Mouse (Mus musculus): Measurements from ENCODE around the gene Wnt3a.
A peak's percentile ranks its signal among the peaks of the same experiment; 100 is the strongest.
"Not testable (repeated sequence)": the region's sequence is repeated elsewhere in the genome, so short reads cannot be mapped to it uniquely, and the experiment has no call there.

Wnt3a gene

GRCm38 (mm10) chr11:59307422-59308163 is 17.0 kb upstream of the Wnt3a start:
- DNase-seq (ENCODE audit: low spot score in 2 of 2), result peak in 1 of 2 experiments; percentile 72

DNA sequence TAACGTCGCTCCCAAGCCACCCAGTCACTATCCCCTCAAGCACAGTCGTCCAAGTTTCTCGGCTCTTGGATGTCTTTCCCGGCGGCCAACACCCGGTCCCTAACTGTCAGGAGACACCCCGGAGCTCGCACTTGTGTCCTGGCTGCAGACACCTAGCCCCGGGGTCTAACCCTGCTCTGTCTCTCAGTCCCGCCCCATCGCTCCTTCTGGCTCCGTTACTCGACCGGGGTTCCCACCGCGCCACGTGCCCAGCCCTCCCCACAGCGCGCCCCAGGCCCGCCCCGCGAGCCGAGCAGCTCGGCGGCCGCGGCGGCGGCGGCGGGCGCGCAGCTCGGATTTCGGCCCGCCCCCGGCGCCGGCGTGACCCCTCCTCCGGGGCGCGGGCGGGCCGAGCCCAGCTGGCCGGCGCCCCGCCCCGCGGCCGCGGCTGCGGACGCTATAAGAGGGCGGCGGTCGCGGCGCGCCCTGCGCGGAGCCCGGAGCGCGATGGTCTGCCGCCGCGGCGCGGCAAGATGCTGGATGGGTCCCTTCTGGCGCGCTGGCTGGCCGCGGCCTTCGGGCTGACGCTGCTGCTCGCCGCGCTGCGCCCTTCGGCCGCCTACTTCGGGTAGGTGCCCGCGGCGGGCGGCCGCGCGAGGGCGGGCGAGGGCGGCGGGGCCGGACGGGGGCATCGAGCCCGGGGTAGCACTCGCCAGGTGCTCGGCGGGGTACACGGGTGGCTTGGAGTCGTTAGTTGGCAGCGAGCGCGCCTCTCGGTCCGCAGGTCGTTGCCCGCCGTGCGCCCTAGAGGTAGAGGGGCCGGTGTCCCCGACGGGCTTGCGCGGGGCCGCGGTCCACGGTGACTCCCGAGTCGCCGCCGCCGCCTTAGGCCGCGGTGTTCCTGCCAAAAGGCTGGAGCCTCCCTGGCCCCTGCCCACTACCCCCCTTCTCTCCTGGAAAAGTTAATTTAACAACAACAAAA is 16.2 kb upstream of the Wnt3a start, which contains the start of gene Wnt9a:
Gene Wnt9a, plus strand, starts transcription at position 468 of the 961 bp plus-strand sequence.
- DNase-seq (ENCODE audit: low spot score in 2 of 2), result no peak

DNA sequence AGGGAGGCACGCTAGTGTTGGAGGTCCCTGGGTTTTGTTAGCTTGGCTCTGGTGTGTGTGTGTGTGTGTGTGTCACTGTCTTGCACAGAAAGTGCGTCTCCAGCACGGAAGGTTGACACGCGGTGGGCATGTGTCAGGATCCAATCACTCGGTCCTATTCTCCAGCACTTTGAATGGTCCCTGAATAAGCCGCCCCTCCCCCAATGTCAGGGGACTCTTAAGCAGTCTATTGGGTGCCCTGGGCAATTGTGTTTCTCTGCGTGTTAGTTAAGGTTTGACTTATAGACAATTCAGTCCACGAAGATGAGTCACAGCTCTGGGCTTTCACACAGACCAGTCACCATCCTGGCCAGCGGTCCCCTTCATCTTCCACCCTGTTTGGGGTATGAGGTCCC is 15.3 kb upstream of the Wnt3a start:
- DNase-seq (ENCODE audit: low spot score in 2 of 2), result no peak

DNA sequence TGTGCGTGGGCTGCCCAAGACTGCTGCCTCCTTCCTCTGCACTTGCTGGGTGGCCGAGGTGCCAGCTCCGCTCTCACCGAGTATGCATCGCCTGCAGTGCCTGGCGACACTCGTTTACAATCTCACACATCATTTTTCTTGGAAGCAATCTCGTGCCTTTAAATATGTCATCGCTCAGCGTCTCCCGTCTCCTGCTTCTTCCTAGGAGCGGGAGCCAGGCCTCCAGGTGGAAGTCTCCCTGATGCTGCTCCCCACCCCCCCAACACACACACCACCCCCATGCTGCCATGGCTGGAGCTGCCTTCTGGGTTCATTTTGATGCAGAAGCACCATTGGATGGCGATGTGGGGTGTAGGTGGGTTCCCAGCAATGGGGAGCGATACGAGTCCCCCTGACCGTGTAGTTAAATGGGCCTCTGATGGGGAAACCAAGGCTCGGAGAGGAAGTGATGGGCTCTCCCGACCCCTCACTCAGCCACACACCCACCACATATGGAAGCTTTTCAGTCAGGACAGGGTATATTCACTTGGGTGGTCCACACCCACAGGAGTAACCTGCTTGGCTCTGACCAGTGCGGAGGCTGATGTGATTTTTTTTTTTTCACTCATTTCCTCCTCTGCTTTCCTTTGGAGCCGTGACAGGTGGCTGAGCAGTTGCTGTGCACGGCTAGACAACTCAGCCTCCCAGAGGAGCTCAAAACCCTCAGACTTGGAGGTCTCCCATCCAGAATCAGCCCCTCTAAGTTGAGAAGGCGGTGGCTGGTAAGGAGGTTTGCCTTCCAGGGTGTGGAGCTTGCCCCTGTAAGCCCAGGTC is 14.7 kb upstream of the Wnt3a start:
- DNase-seq (ENCODE audit: low spot score in 2 of 2), result no peak

- peak; percentile 82 to 87 for DNase-seq (ENCODE audit: low spot score in 2 of 2)
Measured at GRCm38 (mm10) chr11:59302700-59303569, 12.4 kb upstream of the Wnt3a start.

GRCm38 (mm10) chr11:59301053-59301452 is 10.5 kb upstream of the Wnt3a start:
- not testable (repeated sequence) for DNase-seq (ENCODE audit: low spot score in 2 of 2)

- peak in 1 of 2 experiments; percentile 25 for DNase-seq (ENCODE audit: low spot score in 2 of 2)
Measured at GRCm38 (mm10) chr11:59300185-59300584, 9.6 kb upstream of the Wnt3a start.

DNA sequence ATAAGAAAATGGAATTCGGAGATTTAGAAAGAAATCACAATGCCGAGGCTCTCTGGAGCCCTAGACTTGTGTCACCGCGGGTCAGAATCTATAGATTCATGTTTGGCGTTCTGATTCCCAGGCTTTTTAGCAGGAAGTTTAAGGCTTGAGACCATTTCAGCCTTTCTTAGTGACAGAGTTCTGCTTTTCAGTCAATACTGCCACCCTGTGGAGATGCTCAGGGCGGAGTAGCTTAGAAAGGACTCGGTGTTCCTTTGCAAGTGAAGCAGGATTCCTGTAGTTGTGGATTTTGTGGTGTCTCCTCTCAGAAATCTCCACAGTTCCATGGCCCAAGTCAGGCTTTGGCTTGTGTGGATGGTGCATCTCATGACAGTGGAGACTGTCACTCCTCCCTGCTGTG is 7.4 kb upstream of the Wnt3a start:
- DNase-seq (ENCODE audit: low spot score in 2 of 2), result peak; percentile 35 to 65

- DNase-seq (ENCODE audit: low spot score in 2 of 2), result peak in 1 of 2 experiments; percentile 20
Measured at GRCm38 (mm10) chr11:59293616-59294015, 3.1 kb upstream of the Wnt3a start.

- no peak for DNase-seq (ENCODE audit: low spot score in 2 of 2)
Measured at GRCm38 (mm10) chr11:59289706-59290105, 846 bp downstream of the Wnt3a start.

DNA sequence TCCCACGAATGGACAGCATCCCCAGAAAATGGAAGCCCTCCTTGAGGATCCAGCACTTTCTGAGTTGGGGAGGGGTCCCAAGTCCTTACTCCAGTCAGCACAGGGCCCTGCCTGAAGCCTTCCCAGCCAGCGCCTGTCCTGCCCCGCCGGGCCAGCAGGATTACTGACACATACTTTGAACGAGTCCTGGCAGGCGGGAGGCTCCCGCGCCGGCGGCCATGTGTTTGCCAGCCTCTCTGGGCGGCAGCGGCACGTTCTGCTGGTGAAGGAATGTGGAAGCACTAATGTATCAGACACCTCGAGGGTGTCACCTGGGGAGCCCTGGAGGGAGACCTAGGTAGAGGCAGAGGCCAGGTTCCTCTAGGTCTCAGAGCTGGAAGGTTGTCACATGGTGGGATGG is 6.4 kb downstream of the Wnt3a start:
- no peak for DNase-seq (ENCODE audit: low spot score in 2 of 2)

- no peak for DNase-seq (ENCODE audit: low spot score in 2 of 2)
Measured at GRCm38 (mm10) chr11:59282933-59283332, 7.6 kb downstream of the Wnt3a start.

- DNase-seq (ENCODE audit: low spot score in 2 of 2), result no peak
Measured at GRCm38 (mm10) chr11:59282111-59282510, 8.4 kb downstream of the Wnt3a start.

DNA sequence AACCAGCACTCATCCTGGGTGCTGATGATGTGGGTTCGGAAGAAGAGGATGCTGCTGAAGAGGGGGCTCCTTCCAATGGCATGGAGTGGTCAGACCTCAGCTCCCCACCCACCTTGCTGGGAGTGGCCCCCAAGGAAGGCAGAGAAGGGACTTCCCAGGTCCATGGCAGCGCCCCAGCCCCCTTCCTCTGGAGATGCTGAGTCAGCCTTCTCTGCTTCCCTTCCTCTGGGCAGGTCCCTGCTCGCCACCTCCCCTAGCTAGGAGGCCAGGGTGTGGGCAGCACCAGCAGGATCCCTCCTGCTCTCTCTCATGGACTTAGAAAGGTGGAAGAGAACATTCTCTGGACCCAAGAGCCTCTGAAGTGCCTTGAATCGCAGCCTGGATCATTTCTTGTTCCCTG is 12.5 kb downstream of the Wnt3a start:
- no peak for DNase-seq (ENCODE audit: low spot score in 2 of 2)

DNA sequence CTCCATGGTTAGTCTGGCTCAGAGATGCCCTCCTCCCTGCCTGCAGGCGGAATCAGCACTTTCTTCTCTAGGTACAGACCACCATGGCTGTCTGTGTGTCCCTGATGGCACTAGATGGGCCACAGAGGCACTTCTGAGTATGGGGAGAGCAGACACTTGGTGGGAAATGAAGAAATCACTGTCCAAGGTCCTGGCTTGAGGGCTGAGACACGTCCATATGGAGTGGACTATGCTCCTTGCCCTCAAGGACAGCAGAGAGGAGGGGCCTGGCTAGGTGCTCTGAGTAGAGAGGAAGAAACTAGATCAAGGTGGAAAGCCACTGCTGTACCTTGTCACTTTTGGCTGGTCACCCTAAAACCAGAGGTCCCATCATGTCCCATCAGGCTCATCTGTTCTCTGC is 13.7 kb downstream of the Wnt3a start:
- no peak for DNase-seq (ENCODE audit: low spot score in 2 of 2)

DNA sequence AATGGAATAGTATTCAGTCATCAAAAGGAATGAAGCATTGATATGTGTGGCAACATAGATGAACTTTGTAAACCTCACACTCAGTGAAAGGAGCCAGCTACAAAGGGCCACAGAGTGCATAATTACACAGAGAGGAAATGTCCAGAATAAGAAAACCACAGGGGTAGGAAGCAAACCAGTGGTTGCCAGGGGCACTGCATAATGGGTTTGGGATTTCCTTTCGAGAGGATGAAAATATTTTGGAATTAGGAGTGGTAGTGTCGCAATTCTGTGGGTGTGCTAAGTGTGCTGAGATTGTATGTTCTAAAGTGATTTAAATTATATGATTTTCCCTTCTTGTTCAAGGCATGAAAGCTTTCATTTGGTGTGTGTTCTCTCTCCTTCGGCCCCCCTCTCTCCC is 16.4 kb downstream of the Wnt3a start:
- no peak for DNase-seq (ENCODE audit: low spot score in 2 of 2)

DNA sequence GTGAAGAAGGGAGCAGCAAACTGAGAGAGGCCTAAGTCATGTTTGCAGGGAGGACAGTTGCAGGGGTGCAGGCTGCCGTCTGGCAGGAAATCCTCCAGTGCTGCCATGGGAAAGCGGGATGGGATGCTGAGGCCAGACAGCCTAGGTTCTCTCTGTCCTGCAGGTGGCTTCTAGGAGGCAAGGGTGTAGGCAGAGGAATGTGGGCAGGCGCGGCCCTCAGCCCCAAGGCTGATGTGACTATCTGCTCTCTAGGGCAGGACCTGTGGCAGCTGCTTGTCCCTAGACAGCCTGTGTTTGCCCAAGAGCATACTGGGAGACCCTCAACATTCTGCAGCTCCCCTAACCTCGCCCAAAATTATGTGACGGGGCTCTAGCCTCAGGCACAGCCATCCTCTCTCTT is 23.8 kb downstream of the Wnt3a start:
- no peak for DNase-seq (ENCODE audit: low spot score in 2 of 2)

GRCm38 (mm10) chr11:59265154-59265813 is 25.3 kb downstream of the Wnt3a start:
- DNase-seq (ENCODE audit: low spot score in 2 of 2), result no peak

GRCm38 (mm10) chr11:59264593-59264992 is 26.0 kb downstream of the Wnt3a start:
- no peak for DNase-seq (ENCODE audit: low spot score in 2 of 2)

DNA sequence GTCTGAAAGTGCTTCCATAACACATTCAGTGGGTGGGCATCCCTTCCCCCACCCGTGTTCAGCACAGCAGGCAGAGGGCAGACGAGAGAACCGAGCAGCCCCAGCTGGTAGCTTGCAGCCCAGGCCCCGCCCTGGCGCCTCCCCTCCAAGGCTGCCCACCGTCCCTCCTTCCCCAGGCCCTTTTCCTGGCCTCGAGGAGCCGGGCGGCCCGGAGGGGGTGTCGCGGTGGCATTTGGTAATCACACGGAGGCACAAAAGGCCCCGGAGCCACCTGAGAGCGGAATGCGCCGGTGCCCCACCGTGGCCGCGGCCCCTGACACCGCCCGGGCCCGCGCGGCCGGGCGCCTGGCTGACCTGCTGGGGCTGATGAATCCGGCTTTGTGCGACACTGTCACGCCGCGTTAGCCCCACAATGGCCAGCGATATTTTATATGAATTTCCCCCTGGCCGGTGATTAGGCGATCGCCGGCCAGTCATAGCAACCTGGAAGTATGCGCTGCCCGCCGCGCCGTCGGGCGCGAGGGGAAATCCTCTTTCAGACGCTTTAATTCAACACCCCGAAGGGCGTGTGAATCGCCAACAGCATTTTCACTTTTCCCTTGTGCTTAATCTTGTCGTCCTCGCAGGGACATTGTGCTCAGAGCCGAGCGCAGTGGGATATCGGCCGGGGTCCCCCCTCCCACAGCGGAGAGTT is 26.5 kb downstream of the Wnt3a start:
- peak; percentile 17 to 27 for DNase-seq (ENCODE audit: low spot score in 2 of 2)

Measured in frontal cortex, postnatal 14 days (tissue).